Mouse (Mus musculus): ENCODE measurements at regions not wholly inside any gene's neighbourhood (a gene's known extent, or its start where the extent isn't known, plus 50 kb on each side); places are given as distances from the start of the nearest gene placed in this dataset.

DNA sequence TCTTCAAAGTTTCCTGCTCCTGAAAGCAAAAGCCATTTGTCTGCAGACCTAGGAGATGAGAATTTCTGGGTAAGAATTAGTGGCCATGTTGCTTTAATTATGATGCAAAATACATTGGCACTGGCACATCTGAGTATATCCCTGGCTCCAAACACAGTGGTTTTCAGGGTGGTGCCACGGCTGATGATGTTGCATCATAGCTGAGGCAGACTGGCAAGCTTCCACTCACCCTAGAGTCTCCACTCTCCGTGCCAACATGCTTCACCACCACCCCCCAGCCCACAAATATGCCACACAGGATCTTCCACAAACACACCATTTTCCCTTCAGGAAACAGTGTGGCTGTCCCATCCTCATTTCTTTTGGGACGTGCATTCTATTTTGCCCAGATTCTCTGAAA lies 314.5 kb upstream of the Tbl1xr1 start:
- H3K27ac ChIP-seq (ENCODE audit: low read length), result no peak overlapping the region
- H3K9ac ChIP-seq (replicated peaks; ENCODE audit: low read depth), result no peak overlapping the region
- H3K4me2 ChIP-seq (replicated peaks; ENCODE audit: low read depth, low read length), result no peak overlapping the region
- no peaks in the 10 kb centered on the region for H3K9me3 ChIP-seq (ENCODE audit: low read length)
- H3K27me3 ChIP-seq (replicated peaks; ENCODE audit: insufficient read depth, low read length), result no peaks in the 10 kb centered on the region
- no peaks in the 10 kb centered on the region for H3K4me1 ChIP-seq (ENCODE audit: insufficient read depth, low read depth, low read length)
- DNase-seq (ENCODE audit: low spot score) (peak; percentile 11), ATAC-seq (no peak)
- H3K4me3 ChIP-seq (ENCODE audit: low read depth, low read length), result no peak overlapping the region
- no peak for TF ChIP-seq CTCF (IDR thresholded peaks at IDR 0.05)
- no peak for TF ChIP-seq EP300 (IDR thresholded peaks at IDR 0.05)
- WGBS, result 48% methylated on average over 3 of the region's 3 CpGs
- H3K36me3 ChIP-seq (ENCODE audit: insufficient read depth, low read length), result no peaks in the 10 kb centered on the region

DNA sequence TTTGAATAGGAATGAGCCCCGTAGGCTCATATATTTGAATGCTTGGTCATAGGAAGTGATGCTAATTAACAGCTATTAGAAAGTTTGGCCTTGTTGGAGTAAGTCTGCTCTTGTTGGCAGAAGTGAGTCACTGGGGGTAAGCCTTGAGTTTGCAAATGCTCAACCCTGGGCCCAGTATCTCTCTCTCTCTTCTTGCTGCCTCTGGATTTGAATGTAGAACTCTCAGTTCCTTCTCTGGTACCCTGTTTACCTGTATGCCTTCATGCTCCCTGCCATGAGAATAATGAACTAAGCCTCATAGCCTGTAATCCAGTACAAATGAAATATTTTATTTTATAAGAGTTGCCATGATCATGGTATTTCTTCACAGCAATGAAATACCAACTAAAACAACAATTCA lies 308.4 kb upstream of the Tbl1xr1 start:
- Histone ChIP-seq H3K36me3 (ENCODE audit: insufficient read depth, low read length) (no peaks in the 10 kb centered on the region), H3K4me2 (replicated peaks; ENCODE audit: low read depth, low read length) (no peak overlapping the region), H3K27me3 (replicated peaks; ENCODE audit: insufficient read depth, low read length) (no peaks in the 10 kb centered on the region), H3K9ac (replicated peaks; ENCODE audit: low read depth) (no peak overlapping the region), H3K4me3 (ENCODE audit: low read depth, low read length) (no peak overlapping the region), H3K9me3 (ENCODE audit: low read length) (no peaks in the 10 kb centered on the region), H3K4me1 (ENCODE audit: insufficient read depth, low read depth, low read length) (peaks cover 6% of the 10 kb centered on the region; the same call in 1 of the 2 replicates), H3K27ac (ENCODE audit: low read length) (no peak overlapping the region)
- DNase-seq (ENCODE audit: low spot score) (no peak), ATAC-seq (no peak)
- no peak for TF ChIP-seq EP300 (IDR thresholded peaks at IDR 0.05)
- no peak for TF ChIP-seq CTCF (IDR thresholded peaks at IDR 0.05)
- 97% methylated on average over 1 of the region's 1 CpGs for WGBS

DNA sequence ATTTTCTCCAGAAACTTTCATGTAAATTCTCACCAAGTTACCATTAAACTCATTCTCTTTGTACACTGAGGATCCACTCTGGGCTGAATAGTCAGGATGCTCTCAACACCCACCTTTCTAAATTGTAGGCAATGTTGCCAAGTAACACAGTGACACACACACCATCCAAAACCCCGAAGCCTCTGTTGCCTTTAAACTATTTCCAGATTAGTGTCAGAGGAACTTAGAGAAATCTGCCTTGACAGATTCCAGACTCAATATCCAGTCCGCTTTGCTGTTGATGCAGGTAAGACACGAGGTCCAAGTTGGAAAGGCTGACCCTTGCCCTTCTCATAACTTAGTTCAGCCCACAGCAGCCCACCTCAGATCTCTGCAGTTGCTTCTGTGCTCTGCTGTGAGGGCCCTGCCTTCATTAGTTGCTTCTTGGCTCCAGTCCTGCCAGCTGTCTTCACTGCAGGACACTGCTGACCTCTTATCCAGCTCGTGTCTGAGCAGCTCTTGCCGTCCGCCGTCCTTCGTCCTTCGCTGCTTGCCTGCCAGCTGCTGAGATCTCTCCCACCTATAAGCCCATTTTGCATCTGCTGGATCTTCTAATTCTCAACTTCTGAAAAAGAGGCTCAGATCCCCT lies 306.4 kb upstream of the Tbl1xr1 start:
- H3K4me1 ChIP-seq (ENCODE audit: insufficient read depth, low read depth, low read length), result peaks cover 6% of the 10 kb centered on the region; the same call in 1 of the 2 replicates
- no peak for ATAC-seq

DNA sequence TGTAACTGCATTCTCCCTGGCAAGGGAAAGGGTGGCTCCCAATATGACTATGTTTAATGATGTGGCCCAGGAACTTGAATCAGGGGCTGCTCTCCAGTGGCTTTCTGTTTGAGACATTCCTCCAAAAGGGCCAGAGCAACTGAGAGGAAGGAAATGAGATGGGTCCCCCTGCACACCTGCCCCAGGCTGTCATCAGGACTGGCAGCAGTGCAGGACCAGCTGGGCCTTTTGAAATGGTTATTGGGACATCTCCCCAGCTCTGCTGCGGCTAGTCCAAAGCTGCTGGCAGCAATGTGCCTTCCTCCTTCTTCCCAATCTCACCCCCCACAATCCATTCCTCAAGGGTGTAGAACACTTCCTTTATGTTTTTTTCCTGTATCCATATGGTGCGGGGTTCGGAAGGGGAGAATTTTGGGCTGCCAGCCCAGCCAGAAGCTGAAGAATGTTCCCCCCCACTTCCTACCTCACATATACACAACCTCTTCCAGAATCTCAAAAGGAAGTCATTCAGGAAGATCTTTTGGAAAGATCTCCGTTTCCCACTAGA lies 304.6 kb upstream of the Tbl1xr1 start:
- DNase-seq (ENCODE audit: low spot score) (no peak), ATAC-seq (no peak)
- Histone ChIP-seq H3K9me3 (ENCODE audit: low read length) (no peaks in the 10 kb centered on the region), H3K4me3 (ENCODE audit: low read depth, low read length) (no peak overlapping the region), H3K9ac (replicated peaks; ENCODE audit: low read depth) (no peak overlapping the region), H3K4me1 (ENCODE audit: insufficient read depth, low read depth, low read length) (peaks cover 6% of the 10 kb centered on the region; the same call in 1 of the 2 replicates), H3K4me2 (replicated peaks; ENCODE audit: low read depth, low read length) (no peak overlapping the region), H3K27ac (ENCODE audit: low read length) (no peak overlapping the region), H3K36me3 (ENCODE audit: insufficient read depth, low read length) (no peaks in the 10 kb centered on the region), H3K27me3 (replicated peaks; ENCODE audit: insufficient read depth, low read length) (no peaks in the 10 kb centered on the region)
- WGBS, result 51% methylated on average over 4 of the region's 4 CpGs
- TF ChIP-seq CTCF (IDR thresholded peaks at IDR 0.05) (no peak), EP300 (IDR thresholded peaks at IDR 0.05) (no peak)

More for the DNA sequence above, 306.4 kb upstream of the Tbl1xr1 start:
- H3K4me2 ChIP-seq (replicated peaks; ENCODE audit: low read depth, low read length), result no peak overlapping the region
- H3K27me3 ChIP-seq (replicated peaks; ENCODE audit: insufficient read depth, low read length), result no peaks in the 10 kb centered on the region
- no peak overlapping the region for H3K9ac ChIP-seq (replicated peaks; ENCODE audit: low read depth)
- peak; percentile 18 for DNase-seq (ENCODE audit: low spot score)
- H3K36me3 ChIP-seq (ENCODE audit: insufficient read depth, low read length), result no peaks in the 10 kb centered on the region
- H3K9me3 ChIP-seq (ENCODE audit: low read length), result no peaks in the 10 kb centered on the region
- no peak overlapping the region for H3K4me3 ChIP-seq (ENCODE audit: low read depth, low read length)
- 61% methylated on average over 9 of the region's 9 CpGs for WGBS
- no peak overlapping the region for H3K27ac ChIP-seq (ENCODE audit: low read length)
- no peak for TF ChIP-seq CTCF (IDR thresholded peaks at IDR 0.05)
- no peak for TF ChIP-seq EP300 (IDR thresholded peaks at IDR 0.05)

DNA sequence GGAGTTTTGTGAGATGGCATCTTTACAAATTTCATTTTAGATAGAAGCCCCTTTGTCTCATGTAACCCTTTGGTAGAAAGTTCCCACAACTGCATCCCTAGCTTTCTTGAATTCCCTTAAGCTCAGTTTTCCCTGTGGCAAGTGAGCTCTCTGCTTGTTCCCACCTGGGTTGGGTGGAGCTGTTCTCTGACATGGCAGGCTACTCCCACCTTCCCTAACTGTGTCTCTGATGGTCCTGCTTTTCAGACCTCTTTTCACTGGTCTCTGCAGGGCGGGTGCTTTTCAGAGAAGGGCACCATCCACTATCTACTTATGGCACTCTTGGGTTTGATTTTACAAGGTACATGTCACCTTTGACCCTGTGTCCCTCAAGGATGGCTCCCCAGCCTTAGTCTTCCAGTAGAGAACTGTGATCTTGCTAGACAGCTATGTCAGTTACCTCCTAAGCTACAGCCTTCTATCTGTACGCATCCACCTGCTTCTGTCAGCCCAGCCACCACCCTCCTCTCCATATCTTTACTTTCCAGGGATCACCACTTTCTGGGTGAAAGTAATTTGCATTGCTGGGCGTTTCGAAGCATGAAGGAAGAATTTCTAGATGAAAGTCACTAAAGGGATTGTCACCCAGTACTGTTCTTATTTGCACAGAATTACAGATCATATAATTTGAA lies 302.1 kb upstream of the Tbl1xr1 start:
- WGBS, result 82% methylated on average over 4 of the region's 4 CpGs
- Histone ChIP-seq H3K36me3 (ENCODE audit: insufficient read depth, low read length) (no peaks in the 10 kb centered on the region), H3K4me2 (replicated peaks; ENCODE audit: low read depth, low read length) (no peak overlapping the region), H3K27me3 (replicated peaks; ENCODE audit: insufficient read depth, low read length) (no peaks in the 10 kb centered on the region), H3K27ac (ENCODE audit: low read length) (no peak overlapping the region), H3K4me3 (ENCODE audit: low read depth, low read length) (no peak overlapping the region), H3K4me1 (ENCODE audit: insufficient read depth, low read depth, low read length) (peaks cover 6% of the 10 kb centered on the region; the same call in 1 of the 2 replicates), H3K9me3 (ENCODE audit: low read length) (no peaks in the 10 kb centered on the region), H3K9ac (replicated peaks; ENCODE audit: low read depth) (no peak overlapping the region)
- TF ChIP-seq CTCF (IDR thresholded peaks at IDR 0.05) (no peak), EP300 (IDR thresholded peaks at IDR 0.05) (no peak)
- DNase-seq (ENCODE audit: low spot score) (no peak), ATAC-seq (no peak)

DNA sequence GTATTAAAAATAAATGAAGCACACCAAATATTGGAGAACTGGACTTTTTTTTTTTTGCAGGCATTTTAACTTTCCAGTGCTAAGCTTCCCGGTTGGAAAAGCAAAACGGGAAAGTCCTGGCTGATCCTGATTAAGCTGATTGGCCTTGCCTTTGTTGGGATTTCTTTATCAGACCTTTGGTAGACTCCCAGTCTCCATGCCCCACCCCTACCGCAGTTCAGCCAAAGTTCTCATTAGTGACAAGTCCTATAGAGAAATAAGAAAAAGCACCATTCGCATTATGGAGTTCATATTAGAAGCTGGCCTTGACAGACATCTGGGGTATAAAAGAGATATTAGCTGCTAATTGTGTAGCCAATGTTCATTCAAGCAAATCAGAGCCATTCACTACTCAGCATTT lies 297.7 kb upstream of the Tbl1xr1 start:
- DNase-seq (ENCODE audit: low spot score) (no peak), ATAC-seq (no peak)
- H3K4me1 ChIP-seq (ENCODE audit: insufficient read depth, low read depth, low read length), result no peaks in the 10 kb centered on the region
- no peak overlapping the region for H3K4me3 ChIP-seq (ENCODE audit: low read depth, low read length)
- no peak overlapping the region for H3K9ac ChIP-seq (replicated peaks; ENCODE audit: low read depth)
- no peak for TF ChIP-seq EP300 (IDR thresholded peaks at IDR 0.05)
- TF ChIP-seq CTCF (IDR thresholded peaks at IDR 0.05), result no peak
- H3K9me3 ChIP-seq (ENCODE audit: low read length), result no peaks in the 10 kb centered on the region
- no peaks in the 10 kb centered on the region for H3K27me3 ChIP-seq (replicated peaks; ENCODE audit: insufficient read depth, low read length)
- WGBS, result 64% methylated on average over 4 of the region's 4 CpGs
- H3K27ac ChIP-seq (ENCODE audit: low read length), result no peak overlapping the region
- no peak overlapping the region for H3K4me2 ChIP-seq (replicated peaks; ENCODE audit: low read depth, low read length)
- no peaks in the 10 kb centered on the region for H3K36me3 ChIP-seq (ENCODE audit: insufficient read depth, low read length)
